Mouse (Mus musculus) layer of hippocampus, postnatal 25 days (tissue): ENCODE data around the gene Spdl1. TPM values are rescaled to one million over a fixed set of nuclear protein-coding genes. Genes with fewer than 3 reads are reported as not detected.

Source experiments
- DNase-seq, 2 experiments: peaks; one replicate each; pipeline ENCODE4 v3.0.0; 2022; ENCODE audit warnings: mixed read lengths in 2 of 2, low spot score in 1 of 2; ENCODE audit errors: extremely low spot score in 1 of 2
- total RNA-seq, 2 experiments: library from RNA; stranded (reverse); gene quantifications; 2 replicates each; pipeline ENCODE4 v1.2.3; 2021

Gene Spdl1
- total RNA-seq, 2 experiments from 2014 or later = 0.52 to 0.57 TPM

- no peak for DNase-seq
Observed at GRCm38 (mm10) chr11:34762570-34763127, 70.8 kb downstream of the Spdl1 start.

GRCm38 (mm10) chr11:34762125-34762524 is 71.3 kb downstream of the Spdl1 start:
- DNase-seq = no peak

GRCm38 (mm10) chr11:34759582-34759981 is 73.9 kb downstream of the Spdl1 start:
- DNase-seq = no peak

Other genes starting within 250 kb of the Spdl1 start
- gene Dock2, start 49.7 kb downstream of the Spdl1 start, total RNA-seq = 1 to 10 TPM; 2.8 to 3.6 TPM